In the genomic region with DNA sequence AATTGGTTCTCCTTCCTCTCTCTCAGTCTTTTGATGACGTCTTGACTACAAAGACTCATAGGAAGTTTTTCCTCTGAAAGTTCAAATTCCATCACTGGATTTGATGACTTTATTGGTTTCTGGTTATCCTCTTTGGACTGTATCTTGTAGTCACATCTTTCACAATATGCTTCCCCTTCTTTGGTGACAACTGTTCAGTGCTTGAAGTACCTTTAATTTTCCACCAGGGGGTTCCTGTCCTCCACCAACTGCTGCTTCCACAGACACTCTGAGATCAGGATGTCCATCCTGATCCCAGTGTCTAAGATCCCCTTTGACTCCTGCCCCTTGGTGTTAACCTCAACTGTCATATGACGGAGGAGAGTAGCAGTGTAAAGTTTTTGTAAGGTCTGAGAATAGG, we compare ENCODE assay signal across 13 mouse cellular contexts. TPM values are rescaled to one million over a fixed set of nuclear protein-coding genes. Genes with fewer than 3 reads are reported as not detected.
"Had no signal": no experiment of that assay in that cellular context is flagged by ENCODE, and none has a peak within 500 bp of the region (broad histone marks: within the 10 kb centered on the region; RNA-seq: fewer than 3 reads in every experiment).

No protein-coding gene starts in this region.

RNA-seq across cellular contexts. Expression of a gene that starts 28.1 kb away (rescaled TPM):
- total RNA-seq: layer of hippocampus, postnatal 14 days; left cerebral cortex, postnatal 25 days had no signal
- polyA plus RNA-seq: intestine, embryonic 16.5 days; kidney, adult 2 months; limb, embryonic 10.5 days; liver, embryonic 12.5 days; liver, embryonic 15.5 days; lung, adult 2 months; lung, embryonic 16.5 days; midbrain, embryonic 12.5 days; neural tube, embryonic 12.5 days; stomach, embryonic 14.5 days had no signal

RNA-seq across cellular contexts. Expression of a gene that starts 29.7 kb away (rescaled TPM):
- polyA plus RNA-seq: macrophage had no signal
